Mouse (Mus musculus): ENCODE data around the gene Mipep. TPM values are rescaled to one million over a fixed set of nuclear protein-coding genes. Genes with fewer than 3 reads are reported as not detected.
A peak's percentile ranks its signal among the peaks of the same experiment; 100 is the strongest.

The Mipep gene
- polyA plus RNA-seq, 1 experiment = 18.5 TPM

GRCm38 (mm10) chr14:60767884-60768283, 16.5 kb upstream of the Mipep start, which contains the start of gene C1qtnf9:
TSS of gene C1qtnf9 (plus strand) at chr14:60768134.
- no peak for TF ChIP-seq CTCF (IDR thresholded peaks at IDR 0.05; ENCODE audit: extremely low read depth, insufficient read depth, low read length)
- no peak for TF ChIP-seq POLR2A (IDR thresholded peaks at IDR 0.05; ENCODE audit: extremely low read depth, insufficient read depth, low read length)
- Histone ChIP-seq H3K27ac (ENCODE audit: insufficient read depth, low read length) (no peak within 1 kb of the TSS), H3K4me1 (ENCODE audit: control insufficient read depth, insufficient read depth, low read length) (no peaks in the 10 kb centered on the region), H3K4me3 (ENCODE audit: insufficient read depth, low read length) (no peak within 1 kb of the TSS)

GRCm38 (mm10) chr14:60769340-60769739, 15.0 kb upstream of the Mipep start:
- TF ChIP-seq CTCF (IDR thresholded peaks at IDR 0.05; ENCODE audit: extremely low read depth, insufficient read depth, low read length) (peak; percentile 6; the same call in 1 of the 2 replicates), POLR2A (IDR thresholded peaks at IDR 0.05; ENCODE audit: extremely low read depth, insufficient read depth, low read length) (no peak)
- Histone ChIP-seq H3K4me1 (ENCODE audit: control insufficient read depth, insufficient read depth, low read length) (no peaks in the 10 kb centered on the region), H3K27ac (ENCODE audit: insufficient read depth, low read length) (no peak overlapping the region), H3K4me3 (ENCODE audit: insufficient read depth, low read length) (no peak overlapping the region)

- H3K4me3 ChIP-seq (ENCODE audit: insufficient read depth, low read length) = no peak overlapping the region; the same call in 1 of the 2 replicates
- TF ChIP-seq CTCF (IDR thresholded peaks at IDR 0.05; ENCODE audit: extremely low read depth, insufficient read depth, low read length) (no peak), POLR2A (IDR thresholded peaks at IDR 0.05; ENCODE audit: extremely low read depth, insufficient read depth, low read length) (no peak)
- no peak overlapping the region for H3K27ac ChIP-seq (ENCODE audit: insufficient read depth, low read length)
- no peaks in the 10 kb centered on the region for H3K4me1 ChIP-seq (ENCODE audit: control insufficient read depth, insufficient read depth, low read length)
These were observed 13.8 kb upstream of the Mipep start for GRCm38 (mm10) chr14:60770594-60770993.

- Histone ChIP-seq H3K4me3 (ENCODE audit: insufficient read depth, low read length) (peak overlapping the region; percentile 35), H3K4me1 (ENCODE audit: control insufficient read depth, insufficient read depth, low read length) (no peaks in the 10 kb centered on the region), H3K27ac (ENCODE audit: insufficient read depth, low read length) (no peak overlapping the region)
- TF ChIP-seq CTCF (IDR thresholded peaks at IDR 0.05; ENCODE audit: extremely low read depth, insufficient read depth, low read length) (peak; percentile 80), POLR2A (IDR thresholded peaks at IDR 0.05; ENCODE audit: extremely low read depth, insufficient read depth, low read length) (no peak)
These were observed 13.3 kb upstream of the Mipep start for GRCm38 (mm10) chr14:60771057-60771456.

- Histone ChIP-seq H3K27ac (ENCODE audit: insufficient read depth, low read length) (no peak overlapping the region), H3K4me3 (ENCODE audit: insufficient read depth, low read length) (no peak overlapping the region), H3K4me1 (ENCODE audit: control insufficient read depth, insufficient read depth, low read length) (no peaks in the 10 kb centered on the region)
- TF ChIP-seq CTCF (IDR thresholded peaks at IDR 0.05; ENCODE audit: extremely low read depth, insufficient read depth, low read length) = no peak
- no peak for TF ChIP-seq POLR2A (IDR thresholded peaks at IDR 0.05; ENCODE audit: extremely low read depth, insufficient read depth, low read length)
These were observed 10.9 kb upstream of the Mipep start for GRCm38 (mm10) chr14:60773476-60773875.

- TF ChIP-seq POLR2A (IDR thresholded peaks at IDR 0.05; ENCODE audit: extremely low read depth, insufficient read depth, low read length) (no peak), CTCF (IDR thresholded peaks at IDR 0.05; ENCODE audit: extremely low read depth, insufficient read depth, low read length) (no peak)
- H3K4me1 ChIP-seq (ENCODE audit: control insufficient read depth, insufficient read depth, low read length) = no peaks in the 10 kb centered on the region
- no peak overlapping the region for H3K27ac ChIP-seq (ENCODE audit: insufficient read depth, low read length)
- no peak overlapping the region for H3K4me3 ChIP-seq (ENCODE audit: insufficient read depth, low read length)
These were observed 7.9 kb upstream of the Mipep start for GRCm38 (mm10) chr14:60776521-60776920.

GRCm38 (mm10) chr14:60777485-60777919, 6.9 kb upstream of the Mipep start:
- no peak overlapping the region for H3K27ac ChIP-seq (ENCODE audit: insufficient read depth, low read length)
- H3K4me3 ChIP-seq (ENCODE audit: insufficient read depth, low read length) = no peak overlapping the region
- TF ChIP-seq POLR2A (IDR thresholded peaks at IDR 0.05; ENCODE audit: extremely low read depth, insufficient read depth, low read length) (no peak), CTCF (IDR thresholded peaks at IDR 0.05; ENCODE audit: extremely low read depth, insufficient read depth, low read length) (no peak)
- no peaks in the 10 kb centered on the region for H3K4me1 ChIP-seq (ENCODE audit: control insufficient read depth, insufficient read depth, low read length)

GRCm38 (mm10) chr14:60779198-60779597, 5.2 kb upstream of the Mipep start:
- TF ChIP-seq POLR2A (IDR thresholded peaks at IDR 0.05; ENCODE audit: extremely low read depth, insufficient read depth, low read length) (no peak), CTCF (IDR thresholded peaks at IDR 0.05; ENCODE audit: extremely low read depth, insufficient read depth, low read length) (no peak)
- Histone ChIP-seq H3K27ac (ENCODE audit: insufficient read depth, low read length) (no peak overlapping the region), H3K4me3 (ENCODE audit: insufficient read depth, low read length) (no peak overlapping the region), H3K4me1 (ENCODE audit: control insufficient read depth, insufficient read depth, low read length) (no peaks in the 10 kb centered on the region)

- Histone ChIP-seq H3K4me3 (ENCODE audit: insufficient read depth, low read length) (no peak overlapping the region), H3K4me1 (ENCODE audit: control insufficient read depth, insufficient read depth, low read length) (no peaks in the 10 kb centered on the region; the same call in 1 of the 2 replicates), H3K27ac (ENCODE audit: insufficient read depth, low read length) (no peak overlapping the region)
- TF ChIP-seq CTCF (IDR thresholded peaks at IDR 0.05; ENCODE audit: extremely low read depth, insufficient read depth, low read length) (no peak), POLR2A (IDR thresholded peaks at IDR 0.05; ENCODE audit: extremely low read depth, insufficient read depth, low read length) (no peak)
These were observed 2.2 kb upstream of the Mipep start for GRCm38 (mm10) chr14:60782121-60782656.

- TF ChIP-seq POLR2A (IDR thresholded peaks at IDR 0.05; ENCODE audit: extremely low read depth, insufficient read depth, low read length) (no peak), CTCF (IDR thresholded peaks at IDR 0.05; ENCODE audit: extremely low read depth, insufficient read depth, low read length) (no peak)
- H3K4me3 ChIP-seq (ENCODE audit: insufficient read depth, low read length) = no peak overlapping the region
- H3K27ac ChIP-seq (ENCODE audit: insufficient read depth, low read length) = no peak overlapping the region
- H3K4me1 ChIP-seq (ENCODE audit: control insufficient read depth, insufficient read depth, low read length) = no peaks in the 10 kb centered on the region; the same call in 1 of the 2 replicates
These were observed 1.2 kb upstream of the Mipep start for GRCm38 (mm10) chr14:60783196-60783595.

Measured in cortical plate, adult 2 months (tissue).